Mouse (Mus musculus): ENCODE results near the gene Tcf19.
A peak's percentile ranks its signal among the peaks of the same experiment; 100 is the strongest.

The Tcf19 gene

DNA sequence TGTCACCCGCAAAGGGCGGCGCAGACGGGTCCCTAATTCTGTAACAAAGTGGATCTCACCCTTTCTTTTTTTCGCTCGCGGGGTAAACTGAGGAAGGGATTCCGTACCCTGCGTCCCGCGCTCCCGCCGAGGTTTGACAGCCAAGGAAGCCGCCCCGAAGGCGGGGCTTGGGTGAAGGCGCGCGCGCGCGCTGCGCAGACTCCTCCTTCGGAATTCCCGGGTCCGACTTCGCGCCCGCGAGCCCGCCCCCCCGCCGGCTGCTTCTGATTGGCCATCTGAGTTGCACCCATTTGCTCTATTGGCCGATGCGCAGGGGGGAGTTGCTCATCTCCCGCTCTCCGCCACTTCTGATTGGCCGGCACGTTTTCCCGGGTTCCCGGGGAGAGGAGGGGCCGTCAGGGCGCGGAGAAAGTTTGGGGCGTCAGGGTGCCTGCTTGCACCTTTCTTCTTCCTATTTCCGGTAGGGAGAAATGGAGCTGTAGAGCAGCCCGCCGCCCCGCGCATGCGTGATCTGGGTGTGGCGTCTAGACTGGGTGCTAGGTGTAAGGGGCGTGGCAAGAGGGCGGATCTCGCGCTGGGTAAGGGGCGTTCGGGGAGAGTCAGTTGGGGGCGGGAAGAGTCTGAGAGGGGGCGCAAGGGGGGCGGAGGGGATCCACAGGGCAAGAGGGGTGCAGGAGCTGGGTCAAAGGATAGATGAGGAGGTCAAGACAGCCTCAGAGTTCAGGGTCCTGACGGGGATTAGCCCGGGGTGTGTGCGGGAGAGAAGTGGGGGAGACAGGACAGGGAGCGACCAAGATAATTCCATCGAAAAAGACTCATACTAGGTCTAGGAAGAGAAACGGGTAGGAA is at the start of gene Tcf19, which contains the start of gene Cchcr1:
Gene Tcf19, minus strand, starts transcription at position 173 of the 849 bp plus-strand sequence.
Gene Cchcr1, plus strand, starts transcription at position 449 of the 849 bp plus-strand sequence.
- DNase-seq (ENCODE audit: low read depth, low spot score), result peak; percentile 34

DNA sequence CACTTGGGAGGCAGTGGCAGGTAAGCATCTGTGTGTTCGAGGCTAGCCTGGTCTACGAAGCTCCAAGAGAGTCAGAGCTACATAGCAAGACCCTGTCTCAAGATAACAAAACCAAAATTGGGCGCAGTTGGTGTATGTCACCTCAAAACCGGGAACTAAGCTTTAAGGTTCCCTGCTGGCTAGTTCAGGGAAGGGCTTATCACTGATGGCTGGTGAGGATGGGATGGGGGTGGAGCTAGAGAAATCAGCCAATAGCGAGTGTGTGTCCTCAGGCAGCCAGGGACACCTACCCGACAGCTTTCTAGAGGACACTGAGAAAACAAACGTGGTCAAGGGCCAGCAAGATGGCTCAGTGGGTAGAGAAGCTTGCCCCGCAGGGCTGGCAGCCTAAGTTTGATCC is 41.6 kb upstream of the Tcf19 start:
- no peak for DNase-seq (ENCODE audit: low read depth, low spot score)

DNA sequence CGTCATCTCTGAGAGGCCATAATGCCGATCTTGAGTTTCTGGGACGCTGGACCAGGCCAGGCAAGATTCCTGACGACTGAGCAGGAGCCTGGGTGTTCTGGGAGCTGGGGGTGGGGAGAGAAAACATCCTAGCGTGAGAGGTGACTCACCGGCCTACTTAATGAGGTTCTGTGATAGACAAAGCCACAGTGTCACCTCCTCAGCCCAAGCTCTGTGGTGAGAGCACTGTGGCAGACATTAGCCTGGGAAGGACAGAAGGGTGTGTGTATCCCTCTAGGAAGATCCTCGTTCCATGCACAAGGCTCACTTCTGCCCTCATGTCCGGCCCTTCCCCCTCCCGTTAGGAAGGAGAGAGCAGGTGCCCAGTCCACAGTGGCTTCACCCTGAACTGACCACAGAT is 40.7 kb upstream of the Tcf19 start:
- DNase-seq (ENCODE audit: low read depth, low spot score), result no peak

DNA sequence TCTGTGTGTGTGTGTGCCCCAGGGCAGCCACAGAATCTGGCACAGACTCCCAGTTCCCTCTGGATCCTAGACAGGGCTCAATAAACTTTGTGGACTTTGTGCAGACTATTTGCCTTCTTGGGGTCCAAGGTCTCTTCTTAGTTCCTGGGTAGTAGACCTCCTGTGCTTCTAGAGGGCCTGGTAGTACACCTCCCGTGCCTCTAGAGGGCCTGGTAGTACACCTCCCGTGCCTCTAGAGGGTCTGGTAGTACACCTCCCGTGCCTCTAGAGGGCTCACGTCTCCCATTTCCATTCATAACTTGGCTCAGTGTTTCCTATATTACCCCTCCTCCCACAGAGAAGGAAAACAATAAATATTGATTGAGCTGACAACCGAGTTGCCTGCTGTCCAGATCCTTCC is 40.2 kb upstream of the Tcf19 start:
- DNase-seq (ENCODE audit: low read depth, low spot score), result no peak

DNA sequence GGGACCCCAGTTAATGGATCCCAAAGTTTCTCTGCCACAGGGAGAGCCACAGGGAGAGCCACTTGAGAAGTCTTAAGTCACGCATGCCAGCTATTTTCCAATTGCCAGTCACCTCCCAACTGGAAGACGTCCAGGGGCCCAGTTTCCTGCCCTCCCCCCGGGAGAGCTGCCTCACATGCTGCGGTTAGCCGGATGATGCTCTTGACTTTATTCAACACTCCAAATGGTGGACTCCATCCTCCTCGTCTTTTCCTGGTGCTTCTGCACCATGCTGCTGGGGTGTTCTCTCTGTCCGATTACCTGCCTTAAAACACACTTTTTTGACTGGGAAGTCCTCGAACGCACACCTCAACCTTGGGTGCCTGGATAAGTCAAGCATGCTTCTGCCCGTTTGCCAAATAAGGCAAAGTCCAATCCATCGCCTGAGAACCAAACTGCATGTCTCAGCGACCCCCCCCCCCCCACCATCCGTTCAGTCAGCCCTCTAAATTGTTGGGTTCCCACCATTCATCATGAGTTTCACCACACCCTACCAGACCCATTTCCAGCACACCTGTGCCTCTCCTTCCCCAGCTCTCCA is 39.7 kb upstream of the Tcf19 start:
- no peak for DNase-seq (ENCODE audit: low read depth, low spot score)

DNA sequence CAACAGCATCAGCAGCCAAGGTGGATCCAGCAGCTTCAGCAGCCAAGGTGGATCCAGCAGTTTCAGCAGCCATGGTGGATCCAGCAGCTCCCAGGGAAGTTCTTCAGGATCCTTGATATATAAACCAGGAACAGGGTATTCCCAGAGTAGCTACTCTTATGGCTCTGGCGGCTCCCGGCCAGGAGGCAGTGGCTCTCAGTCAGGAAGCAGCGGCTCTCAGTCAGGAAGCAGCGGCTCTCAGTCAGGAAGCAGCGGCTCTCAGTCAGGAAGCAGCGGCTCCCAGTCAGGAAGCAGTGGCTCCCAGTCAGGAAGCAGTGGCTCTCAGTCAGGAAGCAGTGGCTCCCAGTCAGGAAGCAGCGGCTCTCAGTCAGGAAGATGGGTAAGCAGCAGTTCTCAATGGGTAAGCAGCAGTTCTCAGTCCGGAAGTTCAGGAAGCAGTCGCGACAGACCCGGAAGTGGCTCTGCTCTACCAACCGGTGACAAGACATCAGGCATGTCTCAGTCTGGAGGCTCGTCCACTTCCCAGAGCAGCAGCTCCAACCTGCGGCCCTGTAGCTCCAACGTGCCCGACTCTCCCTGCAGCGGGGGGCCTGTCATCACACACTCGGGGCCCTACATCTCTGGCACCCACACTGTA is 38.3 kb upstream of the Tcf19 start:
- DNase-seq (ENCODE audit: low read depth, low spot score), result no peak

- no peak for DNase-seq (ENCODE audit: low read depth, low spot score)
These were observed 37.7 kb upstream of the Tcf19 start for GRCm38 (mm10) chr17:35554321-35554720.

DNA sequence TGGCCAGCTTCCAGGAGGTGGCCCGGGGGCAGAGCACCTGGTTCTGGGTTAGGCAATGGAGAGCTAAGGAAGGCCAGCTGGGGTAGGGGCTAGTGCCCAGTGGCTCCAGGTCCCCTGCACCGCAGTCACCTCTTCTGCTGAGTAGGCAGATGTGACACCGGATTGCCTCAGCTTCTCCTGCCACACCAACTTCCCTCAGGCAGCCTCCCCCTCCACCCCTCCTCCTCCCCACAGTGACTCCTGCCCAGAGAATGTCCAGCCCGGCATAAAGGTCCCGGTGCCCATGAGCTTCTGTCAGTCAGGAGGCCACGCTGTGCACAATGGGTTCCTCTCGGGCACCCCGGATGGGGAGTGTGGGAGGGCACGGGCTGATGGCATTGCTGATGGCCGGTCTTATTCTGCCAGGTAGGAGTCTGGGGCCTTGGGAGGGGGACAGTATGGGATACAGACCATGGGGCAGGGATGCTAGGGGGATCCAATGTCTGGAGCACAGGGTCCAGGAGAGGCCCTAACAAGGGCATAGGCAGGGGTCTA is 35.3 kb upstream of the Tcf19 start, which contains the start of gene Cdsn:
Gene Cdsn, plus strand, starts transcription at position 248 of the 534 bp plus-strand sequence.
- no peak for DNase-seq (ENCODE audit: low read depth, low spot score)

DNA sequence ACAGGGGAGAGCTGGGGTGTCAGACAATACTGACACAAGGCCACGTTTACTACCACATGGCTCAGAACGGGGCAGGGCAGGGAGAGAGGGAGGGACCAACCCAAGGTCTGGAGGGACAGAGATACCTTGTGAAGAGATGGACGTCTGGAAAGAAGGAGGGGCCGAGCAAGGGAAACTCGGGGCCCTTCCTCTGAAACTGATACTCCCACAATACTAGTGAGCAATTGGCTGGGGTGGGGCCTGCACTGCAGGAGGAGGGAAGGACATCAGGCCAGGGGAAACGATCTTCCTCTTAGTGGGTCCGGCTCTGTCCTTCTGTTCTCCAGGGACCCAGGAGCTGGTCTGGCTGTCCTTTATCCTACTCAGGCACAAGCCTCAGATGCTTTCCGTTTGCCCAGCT is 34.2 kb upstream of the Tcf19 start:
- DNase-seq (ENCODE audit: low read depth, low spot score), result no peak

- no peak for DNase-seq (ENCODE audit: low read depth, low spot score)
These were observed 33.5 kb upstream of the Tcf19 start for GRCm38 (mm10) chr17:35550143-35550494.

DNA sequence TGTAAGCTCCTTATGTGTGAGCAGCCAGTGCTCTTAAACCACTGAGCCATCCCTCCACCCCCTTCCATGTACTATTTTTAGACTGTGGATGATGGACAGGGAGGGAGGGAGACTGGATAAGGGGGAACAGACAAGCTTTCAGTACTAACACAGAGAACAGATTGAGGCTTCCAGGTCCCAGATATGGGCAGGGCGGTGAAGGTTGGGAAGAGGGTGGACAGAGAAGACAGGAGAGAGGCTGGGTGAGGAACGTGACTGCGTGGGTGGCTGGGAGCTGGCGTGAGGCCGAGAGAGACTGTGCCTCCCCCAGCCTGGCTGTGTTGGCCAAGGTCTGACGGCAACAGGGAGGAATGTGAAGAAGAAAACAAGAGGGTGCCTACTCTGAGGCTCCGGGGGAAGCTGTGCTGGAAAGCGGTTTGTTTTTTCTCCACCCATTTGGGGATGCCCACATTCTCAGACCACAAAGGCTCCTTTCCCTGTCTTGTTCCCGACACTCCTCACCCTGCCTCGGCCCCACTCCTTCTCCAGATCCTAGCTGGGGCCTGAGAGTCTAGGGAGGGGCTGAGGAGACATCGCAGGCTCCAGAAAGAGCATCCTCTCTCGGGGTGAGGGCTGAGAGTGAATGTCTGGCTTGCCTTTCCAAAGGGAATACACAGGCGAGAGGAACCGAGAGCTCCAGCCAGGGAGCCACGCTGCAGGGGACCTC is 33.0 kb upstream of the Tcf19 start:
- peak; percentile 86 for DNase-seq (ENCODE audit: low read depth, low spot score)

- DNase-seq (ENCODE audit: low read depth, low spot score), result no peak
These were observed 32.0 kb upstream of the Tcf19 start for GRCm38 (mm10) chr17:35548636-35549035.

GRCm38 (mm10) chr17:35547465-35547864 is 30.8 kb upstream of the Tcf19 start:
- DNase-seq (ENCODE audit: low read depth, low spot score), result no peak

DNA sequence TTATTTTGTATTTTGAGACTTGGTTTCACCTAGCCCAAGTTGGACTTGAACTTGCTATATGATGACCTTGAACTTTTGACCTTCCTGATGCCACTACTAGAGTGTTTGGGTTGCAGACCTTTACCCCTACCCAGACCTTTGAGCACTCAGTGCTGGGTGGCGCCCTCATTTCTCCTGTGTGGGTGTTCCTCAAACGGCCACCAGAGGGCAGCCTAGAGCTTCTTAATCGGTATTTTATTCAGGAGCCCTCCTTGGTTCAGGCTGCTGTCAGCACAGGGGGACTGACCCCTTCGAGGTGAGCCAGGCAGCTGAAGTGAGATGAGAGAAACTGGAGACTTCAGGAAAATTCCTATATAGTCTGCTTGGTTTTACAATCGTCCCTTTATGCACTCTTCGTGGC is 28.1 kb upstream of the Tcf19 start:
- DNase-seq (ENCODE audit: low read depth, low spot score), result peak; percentile 44

DNA sequence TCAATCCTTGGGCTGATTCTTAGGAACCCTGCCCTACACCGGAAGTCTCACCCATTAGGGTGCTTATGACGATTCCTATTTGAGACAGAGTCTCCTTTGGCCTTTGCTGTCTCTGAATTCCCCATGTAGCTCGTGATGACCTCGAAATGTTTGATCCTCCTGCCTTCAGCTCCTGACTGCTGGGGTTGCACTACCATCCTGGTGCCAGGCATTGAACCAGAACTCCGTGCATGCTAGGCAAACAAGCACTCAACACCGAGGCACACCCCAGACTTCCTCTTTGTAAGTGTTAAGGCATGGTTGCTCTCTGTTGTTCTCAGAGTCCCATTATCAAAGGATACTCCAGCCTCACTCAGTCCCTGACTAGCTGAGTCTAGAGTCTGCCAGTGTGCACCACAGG is 27.4 kb upstream of the Tcf19 start:
- DNase-seq (ENCODE audit: low read depth, low spot score), result no peak

DNA sequence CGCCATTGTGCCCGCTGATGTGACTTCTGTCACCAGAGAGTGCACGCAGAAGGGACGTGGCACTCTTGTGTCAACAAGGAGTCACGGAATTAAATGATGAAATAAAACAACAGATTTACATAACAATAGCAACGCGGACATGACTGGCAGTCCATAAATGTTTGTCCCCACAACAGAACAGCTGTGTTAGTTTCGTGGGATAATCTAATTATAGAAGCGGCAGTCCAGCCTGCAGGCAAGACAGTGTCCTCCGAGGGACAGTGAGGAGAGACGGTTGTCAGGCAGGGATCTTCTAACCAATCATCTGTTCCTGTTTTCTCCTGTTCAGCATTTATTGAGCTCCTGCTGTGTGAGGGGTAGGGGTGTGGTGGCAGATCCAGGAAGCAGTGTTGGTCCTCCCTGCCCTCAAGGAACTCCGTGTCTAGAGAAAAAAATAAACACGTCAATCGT is 26.8 kb upstream of the Tcf19 start:
- no peak for DNase-seq (ENCODE audit: low read depth, low spot score)

- no peak for DNase-seq (ENCODE audit: low read depth, low spot score)
These were observed 26.3 kb upstream of the Tcf19 start for GRCm38 (mm10) chr17:35542761-35543411.

GRCm38 (mm10) chr17:35539540-35539939 is 22.9 kb upstream of the Tcf19 start:
- no peak for DNase-seq (ENCODE audit: low read depth, low spot score)

GRCm38 (mm10) chr17:35538476-35538875 is 21.9 kb upstream of the Tcf19 start:
- no peak for DNase-seq (ENCODE audit: low read depth, low spot score)

DNA sequence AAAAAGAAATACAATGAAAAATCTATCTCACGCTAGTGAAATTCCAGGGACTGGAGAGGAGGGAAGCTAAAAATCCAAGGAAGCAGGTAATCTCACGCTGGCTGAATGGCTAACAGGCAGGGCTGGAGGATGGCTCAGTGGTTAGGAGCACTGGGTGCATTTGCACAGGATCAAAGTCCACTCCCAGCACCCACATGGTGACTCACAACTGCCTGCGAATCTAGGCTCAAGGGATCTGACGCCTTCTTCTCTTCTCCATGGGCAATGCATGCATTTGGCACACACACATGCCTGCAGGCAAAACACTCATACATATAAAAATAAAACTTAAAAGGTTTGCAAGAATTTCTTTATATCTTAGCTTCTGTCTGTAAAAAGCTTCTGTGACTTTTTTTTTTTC is 20.8 kb upstream of the Tcf19 start:
- no peak for DNase-seq (ENCODE audit: low read depth, low spot score)

DNA sequence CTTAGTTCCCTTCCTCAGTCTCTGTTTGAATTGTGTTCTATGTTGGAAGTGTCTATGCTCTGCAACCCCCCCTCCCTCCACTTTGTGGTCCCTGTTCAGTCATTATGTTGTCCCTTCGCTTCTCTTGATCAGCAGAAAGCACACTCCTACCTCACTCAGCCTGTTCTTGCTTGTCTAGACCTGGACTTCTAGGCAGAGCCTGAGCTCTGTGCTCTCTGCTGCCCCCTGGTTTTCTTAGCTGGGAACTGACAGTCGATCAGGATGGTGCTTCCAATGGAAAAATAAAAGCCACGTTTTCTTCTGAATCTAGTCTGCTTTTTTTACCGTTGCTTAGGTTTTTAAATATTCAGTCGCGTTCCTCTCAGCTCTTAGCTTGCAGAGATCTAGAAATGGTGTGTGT is 17.7 kb upstream of the Tcf19 start:
- DNase-seq (ENCODE audit: low read depth, low spot score), result no peak
